Mouse (Mus musculus) ES-Bruce4 (cell line): ENCODE results near the gene Slc25a12.

Experiments used
- CTCF ChIP-seq: IDR thresholded peaks from one replicate; pipeline ENCODE4 v1.8.1; 2011; ENCODE audit warnings: low read depth, low read length
- EP300 ChIP-seq: IDR thresholded peaks from 2 replicates; pipeline ENCODE4 v1.6.1; 2011; ENCODE audit warnings: low read depth, low read length; ENCODE audit not compliant: insufficient read depth
- POLR2A ChIP-seq: IDR thresholded peaks from one replicate; pipeline ENCODE4 v1.8.1; 2011; ENCODE audit warnings: low read length; ENCODE audit not compliant: insufficient read depth

DNA sequence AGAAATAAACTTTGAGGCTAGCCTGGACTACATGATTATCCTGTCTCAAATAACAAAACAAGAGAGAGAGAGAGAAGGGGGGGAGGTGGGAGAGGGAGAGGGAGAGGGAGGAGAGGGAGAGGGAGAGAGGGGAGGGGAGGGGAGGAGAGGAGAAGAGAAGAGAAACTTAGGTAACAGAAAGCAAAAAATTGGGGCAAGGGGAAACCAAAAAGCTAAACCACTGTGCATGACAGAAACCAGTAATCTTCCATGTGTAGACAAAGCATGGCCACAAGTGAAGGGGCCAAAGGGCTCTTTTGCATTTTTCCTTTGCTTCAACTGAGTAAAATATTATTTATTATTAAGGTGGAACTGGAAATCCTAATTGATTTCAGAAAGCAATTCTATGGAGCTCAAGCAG lies 61.2 kb downstream of the Slc25a12 start:
- TF ChIP-seq POLR2A (no peak), CTCF (no peak), EP300 (no peak)
